Mouse (Mus musculus): ENCODE measurements at regions not wholly inside any gene's neighbourhood (a gene's known extent, or its start where the extent isn't known, plus 50 kb on each side); places are given as distances from the start of the nearest gene placed in this dataset.

DNA sequence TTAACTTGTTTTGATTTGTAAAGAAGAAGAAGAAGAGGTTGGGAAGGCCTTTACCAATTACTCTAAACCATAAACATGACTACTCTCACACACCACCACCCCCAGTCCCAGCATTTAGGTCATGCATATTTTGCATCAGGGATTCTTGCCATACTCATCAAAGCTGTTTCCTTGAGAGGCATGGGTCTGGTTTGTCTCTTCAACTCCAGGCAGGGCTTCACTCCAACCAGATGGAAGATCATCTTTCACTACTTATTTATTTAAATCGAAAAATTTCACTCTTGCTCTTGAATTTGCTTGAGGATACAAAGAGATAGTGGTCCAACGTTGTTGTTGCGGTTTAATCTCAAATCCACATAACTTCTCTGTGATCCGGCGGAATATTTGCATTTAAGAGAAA is 110.8 kb upstream of the Slc24a3 start:
- Histone ChIP-seq H3K27me3 (ENCODE audit: control insufficient read depth, insufficient read depth, low read depth, low read length) (no peaks in the 10 kb centered on the region), H3K4me3 (ENCODE audit: low read length) (no peak overlapping the region), H3K9ac (ENCODE audit: low read length) (no peak overlapping the region), H3K36me3 (ENCODE audit: control insufficient read depth, insufficient read depth, low read length) (no peaks in the 10 kb centered on the region), H3K9me3 (ENCODE audit: control insufficient read depth, low read length) (no peaks in the 10 kb centered on the region), H3K4me2 (ENCODE audit: low read depth, low read length) (no peak overlapping the region), H3K27ac (ENCODE audit: low read length) (no peak overlapping the region), H3K4me1 (replicated peaks; ENCODE audit: control insufficient read depth, insufficient read depth, low read length) (no peaks in the 10 kb centered on the region)
- ATAC-seq (ENCODE audit: low read depth): no peak
- WGBS: 41% methylated on average over 5 of the region's 5 CpGs

DNA sequence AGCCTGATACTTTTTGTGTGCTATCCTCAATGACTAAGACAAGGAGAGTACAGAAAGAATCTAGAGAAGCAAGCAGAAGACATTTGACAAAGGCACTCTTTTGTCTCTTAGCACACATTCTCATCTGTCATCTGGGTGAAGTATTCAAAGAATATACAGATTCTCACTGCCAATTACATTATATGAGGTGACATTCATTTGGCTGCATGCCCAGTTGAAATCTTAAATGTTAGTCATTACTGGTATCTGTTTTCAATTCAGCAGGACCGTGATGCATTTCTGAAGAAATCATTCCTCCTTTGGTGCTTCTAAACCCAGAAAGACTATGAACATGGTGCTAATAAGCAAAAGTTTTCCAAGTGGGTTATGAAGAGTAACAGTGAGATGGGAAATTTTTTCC is 97.6 kb upstream of the Slc24a3 start:
- no peaks in the 10 kb centered on the region for H3K27me3 ChIP-seq (ENCODE audit: control insufficient read depth, insufficient read depth, low read depth, low read length)
- H3K4me2 ChIP-seq (ENCODE audit: low read depth, low read length): no peak overlapping the region
- WGBS: 42% methylated on average over 1 of the region's 1 CpGs
- no peaks in the 10 kb centered on the region for H3K36me3 ChIP-seq (ENCODE audit: control insufficient read depth, insufficient read depth, low read length)
- ATAC-seq (ENCODE audit: low read depth): no peak
- no peak overlapping the region for H3K4me3 ChIP-seq (ENCODE audit: low read length)
- no peaks in the 10 kb centered on the region for H3K9me3 ChIP-seq (ENCODE audit: control insufficient read depth, low read length)
- no peak overlapping the region for H3K9ac ChIP-seq (ENCODE audit: low read length)
- H3K27ac ChIP-seq (ENCODE audit: low read length): no peak overlapping the region
- no peaks in the 10 kb centered on the region for H3K4me1 ChIP-seq (replicated peaks; ENCODE audit: control insufficient read depth, insufficient read depth, low read length)

DNA sequence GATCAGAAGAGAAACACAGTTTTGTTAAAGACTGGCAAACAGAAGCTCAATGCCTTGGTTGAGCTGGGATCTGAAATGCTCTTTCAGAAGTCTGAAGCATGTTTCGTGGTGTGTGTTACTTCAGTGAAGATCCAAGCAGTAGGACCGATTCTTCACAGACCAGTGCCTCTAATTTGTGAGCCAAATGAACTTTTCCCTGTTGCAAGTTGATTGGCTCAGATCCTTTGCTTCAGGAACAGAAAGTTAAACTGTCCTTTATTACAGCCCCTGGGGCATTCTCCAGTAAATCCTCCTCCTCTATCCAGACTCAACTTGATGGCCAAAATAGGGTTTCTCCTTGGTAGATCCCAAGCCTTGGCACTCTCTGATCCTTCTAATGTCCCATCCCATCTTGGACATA is 85.6 kb upstream of the Slc24a3 start:
- no peak overlapping the region for H3K4me2 ChIP-seq (ENCODE audit: low read depth, low read length)
- no peak overlapping the region for H3K4me3 ChIP-seq (ENCODE audit: low read length)
- no peaks in the 10 kb centered on the region for H3K4me1 ChIP-seq (replicated peaks; ENCODE audit: control insufficient read depth, insufficient read depth, low read length)
- WGBS: 85% methylated on average over 2 of the region's 2 CpGs
- no peaks in the 10 kb centered on the region for H3K36me3 ChIP-seq (ENCODE audit: control insufficient read depth, insufficient read depth, low read length)
- no peak for ATAC-seq (ENCODE audit: low read depth)
- H3K27me3 ChIP-seq (ENCODE audit: control insufficient read depth, insufficient read depth, low read depth, low read length): no peaks in the 10 kb centered on the region
- no peak overlapping the region for H3K27ac ChIP-seq (ENCODE audit: low read length)
- H3K9ac ChIP-seq (ENCODE audit: low read length): no peak overlapping the region
- no peaks in the 10 kb centered on the region for H3K9me3 ChIP-seq (ENCODE audit: control insufficient read depth, low read length)

DNA sequence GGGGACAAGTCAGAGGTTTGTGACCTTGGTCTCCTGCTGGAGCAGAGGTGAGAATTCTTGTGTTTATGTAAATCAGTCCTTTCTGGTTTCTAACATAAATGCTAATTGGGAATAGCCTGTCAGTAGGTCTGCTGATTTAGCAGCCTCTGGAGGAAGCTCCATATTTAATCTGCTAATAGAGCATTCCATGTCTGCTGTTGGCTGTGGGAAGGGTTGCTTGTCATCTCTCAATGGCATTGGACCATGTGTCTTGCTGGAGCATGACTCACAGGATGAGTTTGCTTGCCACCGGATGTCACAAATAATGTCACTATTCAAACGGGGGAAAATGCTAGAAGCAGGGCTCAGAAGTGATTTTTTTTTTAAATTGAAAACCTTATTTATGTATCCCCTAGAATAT is 82.9 kb upstream of the Slc24a3 start:
- Histone ChIP-seq H3K4me1 (replicated peaks; ENCODE audit: control insufficient read depth, insufficient read depth, low read length) (no peaks in the 10 kb centered on the region), H3K27ac (ENCODE audit: low read length) (no peak overlapping the region), H3K9me3 (ENCODE audit: control insufficient read depth, low read length) (no peaks in the 10 kb centered on the region), H3K9ac (ENCODE audit: low read length) (no peak overlapping the region), H3K4me2 (ENCODE audit: low read depth, low read length) (no peak overlapping the region), H3K27me3 (ENCODE audit: control insufficient read depth, insufficient read depth, low read depth, low read length) (no peaks in the 10 kb centered on the region), H3K4me3 (ENCODE audit: low read length) (no peak overlapping the region), H3K36me3 (ENCODE audit: control insufficient read depth, insufficient read depth, low read length) (no peaks in the 10 kb centered on the region)
- WGBS: 63% methylated on average over 2 of the region's 2 CpGs
- no peak for ATAC-seq (ENCODE audit: low read depth)

DNA sequence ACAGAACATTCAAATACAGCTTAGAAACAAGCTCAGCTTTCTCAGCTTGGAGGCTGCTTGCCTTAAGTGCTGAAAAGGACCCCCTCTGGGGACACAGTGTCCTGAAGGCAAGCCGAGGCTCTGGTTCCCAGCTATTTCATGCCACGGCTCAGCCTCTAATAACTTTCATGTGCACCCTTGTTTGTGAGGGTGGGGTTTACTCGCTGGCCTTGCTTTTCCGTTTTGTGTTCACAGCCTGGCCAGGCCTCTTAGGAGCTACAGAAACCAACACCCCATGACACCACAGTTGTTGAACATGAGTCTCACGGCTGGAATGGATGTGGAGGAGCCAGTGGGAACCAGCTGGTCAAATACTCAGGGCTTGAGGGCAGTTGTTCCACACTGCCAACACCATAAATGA is 81.4 kb upstream of the Slc24a3 start:
- ATAC-seq (ENCODE audit: low read depth): no peak
- H3K4me3 ChIP-seq (ENCODE audit: low read length): no peak overlapping the region
- no peaks in the 10 kb centered on the region for H3K4me1 ChIP-seq (replicated peaks; ENCODE audit: control insufficient read depth, insufficient read depth, low read length)
- no peaks in the 10 kb centered on the region for H3K9me3 ChIP-seq (ENCODE audit: control insufficient read depth, low read length)
- 67% methylated on average over 5 of the region's 5 CpGs for WGBS
- no peak overlapping the region for H3K27ac ChIP-seq (ENCODE audit: low read length)
- no peak overlapping the region for H3K9ac ChIP-seq (ENCODE audit: low read length)
- no peaks in the 10 kb centered on the region for H3K27me3 ChIP-seq (ENCODE audit: control insufficient read depth, insufficient read depth, low read depth, low read length)
- no peak overlapping the region for H3K4me2 ChIP-seq (ENCODE audit: low read depth, low read length)
- no peaks in the 10 kb centered on the region for H3K36me3 ChIP-seq (ENCODE audit: control insufficient read depth, insufficient read depth, low read length)

DNA sequence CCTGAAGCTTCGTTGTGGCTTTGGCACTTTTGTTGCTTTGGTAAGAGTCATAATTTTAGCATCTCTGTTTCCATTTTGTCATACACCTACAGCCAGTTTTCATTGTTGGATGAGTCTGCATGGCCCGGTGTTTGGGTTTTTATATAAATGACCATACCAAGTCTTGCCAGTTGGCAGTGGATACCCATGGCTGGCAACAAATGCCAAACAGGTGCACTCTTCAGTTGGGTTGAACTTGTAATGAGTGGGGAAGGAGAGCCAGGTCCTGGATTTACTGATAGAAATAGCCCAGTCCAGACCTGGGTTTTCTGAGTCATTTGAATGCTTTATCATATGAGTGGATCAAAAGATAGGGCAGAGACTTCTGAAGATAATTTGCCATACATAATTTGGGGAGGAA is 64.3 kb upstream of the Slc24a3 start:
- Histone ChIP-seq H3K36me3 (ENCODE audit: control insufficient read depth, insufficient read depth, low read length) (no peaks in the 10 kb centered on the region), H3K4me1 (replicated peaks; ENCODE audit: control insufficient read depth, insufficient read depth, low read length) (no peaks in the 10 kb centered on the region), H3K27ac (ENCODE audit: low read length) (no peak overlapping the region), H3K9ac (ENCODE audit: low read length) (no peak overlapping the region), H3K9me3 (ENCODE audit: control insufficient read depth, low read length) (no peaks in the 10 kb centered on the region), H3K4me2 (ENCODE audit: low read depth, low read length) (no peak overlapping the region), H3K4me3 (ENCODE audit: low read length) (no peak overlapping the region), H3K27me3 (ENCODE audit: control insufficient read depth, insufficient read depth, low read depth, low read length) (no peaks in the 10 kb centered on the region)
- ATAC-seq (ENCODE audit: low read depth): no peak
- 87% methylated on average over 2 of the region's 2 CpGs for WGBS

DNA sequence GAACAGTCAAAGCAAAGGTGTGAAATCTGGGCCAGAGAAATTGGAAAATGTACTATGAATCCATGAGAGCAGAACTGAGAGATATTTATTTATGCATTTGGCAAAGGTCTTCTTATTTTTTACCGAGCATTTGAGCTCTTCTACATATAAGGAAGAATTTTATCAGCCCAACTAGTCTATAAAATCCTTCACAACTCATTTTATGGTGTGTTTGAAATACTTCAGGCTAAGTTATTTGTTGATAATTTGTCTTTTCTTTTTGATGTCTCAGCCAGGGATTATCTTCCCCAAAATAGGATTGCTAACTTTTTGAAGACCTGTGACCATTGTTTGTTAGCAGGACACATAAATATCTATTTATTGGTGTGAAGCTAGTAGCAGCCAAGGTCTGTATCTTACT is 55.9 kb upstream of the Slc24a3 start:
- H3K27ac ChIP-seq (ENCODE audit: low read length): no peak overlapping the region
- 17% methylated on average over 1 of the region's 1 CpGs for WGBS
- no peaks in the 10 kb centered on the region for H3K27me3 ChIP-seq (ENCODE audit: control insufficient read depth, insufficient read depth, low read depth, low read length)
- no peaks in the 10 kb centered on the region for H3K36me3 ChIP-seq (ENCODE audit: control insufficient read depth, insufficient read depth, low read length)
- H3K4me3 ChIP-seq (ENCODE audit: low read length): no peak overlapping the region
- H3K9me3 ChIP-seq (ENCODE audit: control insufficient read depth, low read length): no peaks in the 10 kb centered on the region
- H3K9ac ChIP-seq (ENCODE audit: low read length): no peak overlapping the region
- H3K4me1 ChIP-seq (replicated peaks; ENCODE audit: control insufficient read depth, insufficient read depth, low read length): no peaks in the 10 kb centered on the region
- peak; percentile 43; the same call in 1 of the 2 replicates for ATAC-seq (ENCODE audit: low read depth)
- H3K4me2 ChIP-seq (ENCODE audit: low read depth, low read length): no peak overlapping the region

DNA sequence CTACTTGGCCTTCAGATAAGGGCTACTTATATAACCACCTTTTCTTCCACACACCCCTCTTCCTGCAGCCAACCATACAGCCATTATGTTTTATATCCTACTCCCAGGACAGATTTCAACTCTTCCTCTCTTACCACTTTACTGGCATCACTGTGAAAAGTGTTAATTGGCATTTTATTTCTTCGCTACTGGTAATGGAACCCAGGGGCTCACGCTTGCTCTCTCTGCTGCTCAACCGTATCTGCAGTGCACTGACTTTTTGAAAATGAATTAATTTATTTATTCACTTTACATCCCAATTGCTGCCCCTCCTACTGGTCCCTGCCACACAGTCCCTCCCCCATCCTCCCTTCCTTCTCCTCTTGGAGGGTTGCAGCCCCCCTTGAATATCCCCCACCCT is 52.5 kb upstream of the Slc24a3 start:
- no peaks in the 10 kb centered on the region for H3K4me1 ChIP-seq (replicated peaks; ENCODE audit: control insufficient read depth, insufficient read depth, low read length)
- no peaks in the 10 kb centered on the region for H3K9me3 ChIP-seq (ENCODE audit: control insufficient read depth, low read length)
- 84% methylated on average over 3 of the region's 3 CpGs for WGBS
- H3K4me2 ChIP-seq (ENCODE audit: low read depth, low read length): no peak overlapping the region
- no peak overlapping the region for H3K27ac ChIP-seq (ENCODE audit: low read length)
- no peaks in the 10 kb centered on the region for H3K36me3 ChIP-seq (ENCODE audit: control insufficient read depth, insufficient read depth, low read length)
- H3K9ac ChIP-seq (ENCODE audit: low read length): no peak overlapping the region
- H3K27me3 ChIP-seq (ENCODE audit: control insufficient read depth, insufficient read depth, low read depth, low read length): no peaks in the 10 kb centered on the region
- no peak overlapping the region for H3K4me3 ChIP-seq (ENCODE audit: low read length)
- ATAC-seq (ENCODE audit: low read depth): no peak
